Mouse (Mus musculus): Measurements from ENCODE around the gene Tjp1. TPM values are rescaled to one million over a fixed set of nuclear protein-coding genes. Genes with fewer than 3 reads are reported as not detected.

Tjp1 gene
- total RNA-seq, 4 experiments from 2014 or later: 16.4 to 20.4 (median 18.6) TPM

DNA sequence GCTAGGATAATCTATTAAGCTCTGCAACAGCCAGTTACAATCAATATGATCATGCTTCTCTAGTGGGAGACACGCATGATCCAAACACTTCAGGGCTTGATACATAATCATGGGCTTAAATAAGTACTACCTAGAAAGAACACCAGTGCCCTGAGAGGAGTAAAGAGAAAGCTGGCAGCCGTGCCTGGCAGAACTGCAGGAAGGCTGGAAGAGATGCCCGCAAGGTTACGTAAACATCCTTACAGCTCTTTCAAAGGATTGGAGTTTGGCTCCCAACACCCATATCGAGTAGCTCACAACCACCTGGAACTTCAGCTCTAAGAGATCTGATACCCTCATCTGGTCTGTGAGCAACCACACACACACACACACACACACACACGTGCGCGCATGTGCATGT lies 167.8 kb downstream of the Tjp1 start:
- DNase-seq (ENCODE audit: low spot score in 2 of 2): peak; percentile 37 to 55

DNA sequence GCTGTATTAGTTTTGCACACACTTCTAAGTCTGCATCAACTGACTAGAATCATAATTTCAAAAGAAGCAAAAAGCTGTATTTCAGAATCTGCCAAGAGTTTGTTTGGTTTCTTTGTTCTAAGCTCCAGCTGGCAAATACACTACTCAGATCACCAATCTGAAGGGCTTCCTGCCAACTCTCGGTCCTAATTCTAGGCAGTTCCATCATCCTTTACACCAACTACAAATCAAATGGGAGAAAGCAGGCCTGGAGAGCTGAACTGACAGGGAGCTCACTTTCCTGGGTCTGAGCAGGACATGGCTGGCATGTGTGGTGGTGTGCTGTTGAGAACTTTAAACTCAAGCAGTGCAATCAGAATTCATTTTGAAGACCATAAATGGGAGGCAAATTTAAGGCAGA lies 170.0 kb downstream of the Tjp1 start:
- DNase-seq (ENCODE audit: low spot score in 2 of 2): no peak

DNA sequence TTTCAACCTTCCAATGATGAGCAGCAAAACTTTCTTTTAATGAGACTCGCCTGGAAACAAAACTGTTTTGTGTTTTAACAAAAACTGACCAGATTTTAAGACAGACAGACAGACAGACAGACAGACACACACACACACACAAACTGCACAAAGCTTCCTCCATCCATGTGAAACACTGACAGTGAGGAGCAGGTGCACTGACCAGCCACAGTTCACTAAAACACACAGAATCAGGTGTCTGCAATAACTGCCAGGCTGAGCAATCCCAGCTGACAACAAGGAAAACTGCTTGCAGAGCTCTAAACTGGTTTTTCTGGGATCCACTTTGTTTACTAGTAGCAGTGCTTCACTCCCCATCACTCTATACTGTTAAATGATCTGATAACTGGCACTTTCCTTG lies 171.4 kb downstream of the Tjp1 start:
- no peak for DNase-seq (ENCODE audit: low spot score in 2 of 2)

DNA sequence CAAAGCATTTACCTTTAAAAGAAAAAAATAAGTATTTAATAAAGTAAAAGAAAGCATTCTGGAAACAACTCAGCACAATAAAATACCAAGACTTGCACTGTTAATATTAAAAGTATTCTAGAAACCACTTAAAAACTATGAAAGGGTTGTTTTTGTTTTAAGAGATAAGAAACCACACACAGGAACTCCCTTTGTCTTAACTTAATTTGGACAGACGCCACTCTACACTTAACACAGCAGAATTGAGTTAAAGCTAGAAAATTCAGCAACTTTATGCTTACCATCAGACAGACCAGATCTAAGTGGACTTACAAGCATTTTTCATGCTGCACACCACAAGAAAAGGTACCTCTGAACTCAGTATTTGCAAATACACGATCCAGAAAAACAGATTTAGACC lies 172.7 kb downstream of the Tjp1 start:
- no peak for DNase-seq (ENCODE audit: low spot score in 2 of 2)

DNA sequence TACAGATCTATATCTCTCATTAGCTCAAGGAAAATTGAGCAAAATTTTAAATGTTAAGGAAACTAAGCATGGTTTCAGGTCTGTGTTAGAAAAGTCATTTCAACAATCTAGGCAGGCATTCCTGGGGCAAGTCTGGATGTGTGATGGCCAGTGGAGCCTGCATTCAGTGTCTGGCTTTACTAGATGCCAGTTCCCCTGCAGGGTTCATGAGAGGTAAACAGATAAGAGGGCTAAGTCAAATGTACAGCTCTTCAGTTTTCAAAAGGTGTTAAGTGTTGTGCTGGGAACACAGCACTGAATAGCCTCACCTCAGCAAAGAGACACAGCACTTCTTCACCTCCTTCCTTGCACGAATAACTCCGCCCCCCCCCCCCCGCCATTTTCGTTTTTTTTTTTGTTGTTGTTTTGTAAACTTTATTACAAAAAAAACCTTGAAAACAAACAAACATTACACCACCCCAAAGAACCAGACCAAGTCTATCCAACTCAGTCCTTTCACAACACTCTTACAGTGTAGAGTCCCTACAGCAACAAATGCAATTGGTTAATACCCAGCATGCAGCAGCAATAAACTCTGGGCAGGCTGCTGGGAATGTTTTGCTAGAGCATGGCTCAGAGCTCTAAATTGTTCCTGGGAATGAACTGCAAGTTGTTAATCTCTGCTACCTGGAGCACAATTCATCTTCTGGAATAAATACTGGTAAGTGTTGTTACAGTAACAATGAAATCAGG lies 177.1 kb downstream of the Tjp1 start:
- DNase-seq (ENCODE audit: low spot score in 2 of 2): no peak

DNA sequence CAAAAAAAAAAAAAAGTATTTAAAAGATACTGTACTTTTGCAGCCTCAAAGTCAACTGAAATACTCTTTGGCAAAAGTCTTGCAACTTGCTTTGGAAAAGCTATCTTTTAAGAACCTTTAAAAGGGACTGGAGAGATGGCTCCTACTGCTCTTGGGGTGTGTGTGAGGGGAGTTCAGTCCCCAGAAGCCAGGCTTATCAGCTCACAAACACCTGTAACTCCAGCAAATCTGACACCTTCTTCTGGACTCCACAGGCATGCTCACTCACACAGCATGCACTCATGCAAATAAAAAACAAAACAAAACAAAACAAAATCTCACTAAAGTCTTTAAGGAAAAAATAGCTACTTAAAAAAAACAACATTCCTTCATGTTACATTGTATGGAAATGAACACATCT lies 179.0 kb downstream of the Tjp1 start:
- no peak for DNase-seq (ENCODE audit: low spot score in 2 of 2)

DNA sequence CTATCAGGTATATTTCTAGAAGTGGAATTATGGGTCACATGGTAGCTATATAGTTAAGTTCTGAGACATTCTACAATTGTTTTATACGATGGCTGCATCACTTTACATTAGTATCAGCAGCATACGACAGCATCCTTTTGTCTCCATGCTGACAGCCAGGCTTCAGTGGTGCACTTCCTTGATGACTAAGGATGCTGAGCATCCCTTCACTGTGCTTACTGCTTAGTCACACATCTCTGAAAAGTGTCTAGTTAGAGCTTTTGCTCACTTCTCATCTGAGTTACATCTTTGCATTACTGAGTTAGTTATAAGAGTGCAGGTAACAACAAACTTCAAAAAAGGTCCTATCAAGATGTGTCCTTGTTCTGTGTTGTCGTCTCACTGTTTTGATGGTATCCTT lies 182.3 kb downstream of the Tjp1 start:
- no peak for DNase-seq (ENCODE audit: low spot score in 2 of 2)

DNA sequence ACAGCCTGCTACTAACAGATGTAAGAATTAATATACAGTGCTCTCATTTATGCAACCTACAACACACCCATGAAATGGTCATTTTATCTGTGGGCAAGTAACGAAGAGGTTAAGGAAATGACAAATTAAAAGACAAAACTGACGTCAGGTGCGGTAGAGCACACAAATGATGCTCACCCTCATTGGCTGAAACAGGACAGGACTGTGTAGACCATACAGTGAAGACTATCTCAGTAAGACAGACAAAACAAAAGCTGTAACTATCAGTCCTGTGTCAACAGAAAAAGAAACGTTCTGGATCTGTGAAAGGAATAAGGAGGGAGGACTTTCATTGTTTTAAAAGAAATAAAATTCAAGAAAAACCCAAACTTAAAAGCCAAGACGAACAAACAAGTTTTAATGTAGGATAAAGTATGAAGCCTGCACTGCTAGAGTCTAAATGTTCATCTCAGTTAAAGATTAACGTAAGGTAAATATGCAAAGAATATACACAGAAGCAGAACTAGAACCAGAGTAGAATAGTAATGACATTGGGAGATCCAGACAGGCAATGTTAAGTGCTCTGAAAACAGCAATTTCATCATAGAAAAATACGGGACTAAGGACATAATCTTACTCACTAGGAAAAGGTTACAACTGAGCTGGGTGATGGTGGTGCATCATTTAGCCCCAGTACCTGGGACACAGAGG lies 189.9 kb downstream of the Tjp1 start:
- DNase-seq (ENCODE audit: low spot score in 2 of 2): no peak

DNA sequence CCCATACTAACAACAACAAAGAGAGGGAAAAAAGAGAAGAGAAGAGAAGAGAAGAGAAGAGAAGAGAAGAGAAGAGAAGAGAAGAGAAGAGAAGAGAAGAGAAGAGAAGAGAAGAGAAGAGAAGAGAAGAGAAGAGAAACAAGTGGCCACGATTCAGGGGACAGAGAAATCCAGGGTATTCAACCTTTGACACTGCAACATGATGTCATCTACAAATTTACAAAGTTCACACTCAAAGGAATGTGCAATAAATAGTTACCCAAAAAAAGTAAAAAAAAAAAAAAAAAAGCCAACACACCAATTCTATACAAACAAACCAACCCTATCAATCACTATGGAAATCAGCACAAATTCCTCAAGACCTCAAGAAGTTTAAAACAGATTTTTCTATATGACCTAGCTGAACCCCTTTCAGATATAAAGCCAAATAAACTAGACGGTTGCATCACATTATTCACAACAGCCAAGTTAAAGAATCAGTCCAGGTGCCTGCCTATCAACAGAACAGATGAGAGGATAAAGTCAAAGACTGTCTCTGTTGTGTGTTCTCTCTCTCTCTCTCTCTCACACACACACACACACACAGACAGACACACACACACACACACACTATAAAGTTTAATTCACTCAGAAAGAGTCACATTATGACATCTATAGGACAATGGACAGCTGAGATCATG lies 194.4 kb downstream of the Tjp1 start:
- no peak for DNase-seq (ENCODE audit: low spot score in 2 of 2)

DNA sequence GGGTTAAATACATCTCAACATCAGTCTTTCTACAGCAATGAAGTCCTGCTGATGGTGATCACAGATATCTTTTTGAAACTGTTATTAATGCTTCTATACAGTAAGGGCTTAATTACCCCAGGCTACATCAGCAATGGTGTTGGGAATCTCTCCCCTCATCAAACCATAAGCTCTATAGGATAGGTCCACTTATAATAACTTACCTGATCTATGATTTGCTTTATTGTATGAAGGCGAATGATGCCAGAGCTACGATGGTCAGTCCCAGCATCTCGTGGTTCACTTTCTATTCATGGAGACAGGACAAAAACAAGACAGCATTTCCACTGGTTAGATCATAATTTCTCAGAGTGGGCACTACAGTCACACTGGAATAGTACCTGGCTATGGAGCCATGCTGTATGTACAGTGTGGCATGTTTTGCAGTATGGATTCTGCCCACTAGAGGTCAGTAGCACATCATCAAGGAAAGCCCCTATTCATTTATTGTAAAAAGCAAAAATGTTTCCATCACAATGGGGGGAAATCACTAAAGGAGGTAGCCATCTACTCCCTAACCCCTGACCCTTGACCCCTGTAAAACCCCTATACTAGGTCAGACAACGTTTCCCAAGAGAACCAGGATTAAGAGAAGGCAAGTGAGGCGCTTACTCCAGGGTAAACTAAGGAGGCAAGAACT lies 208.4 kb downstream of the Tjp1 start:
- DNase-seq (ENCODE audit: low spot score in 2 of 2): peak; percentile 12 to 22

DNA sequence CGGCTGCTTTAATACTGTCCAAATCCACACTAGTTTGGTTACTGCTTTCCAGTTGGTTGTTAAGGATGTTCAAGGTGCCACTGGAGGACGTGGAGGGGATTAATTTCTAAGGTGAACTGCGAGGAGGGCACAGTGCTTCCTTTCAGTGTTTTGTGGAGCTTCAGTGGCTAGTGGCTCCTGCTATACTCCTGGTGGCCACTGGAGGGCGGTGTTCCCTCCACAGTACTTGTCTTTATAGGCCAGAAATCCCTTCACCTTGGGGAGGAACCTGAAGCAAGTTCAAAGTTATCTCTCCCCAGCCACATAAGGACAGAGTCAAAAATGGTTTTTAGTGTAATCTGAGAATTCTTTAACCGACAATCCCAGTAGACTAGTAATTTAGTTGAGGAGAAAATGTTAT lies 210.2 kb downstream of the Tjp1 start:
- peak; percentile 13 to 22 for DNase-seq (ENCODE audit: low spot score in 2 of 2)

DNA sequence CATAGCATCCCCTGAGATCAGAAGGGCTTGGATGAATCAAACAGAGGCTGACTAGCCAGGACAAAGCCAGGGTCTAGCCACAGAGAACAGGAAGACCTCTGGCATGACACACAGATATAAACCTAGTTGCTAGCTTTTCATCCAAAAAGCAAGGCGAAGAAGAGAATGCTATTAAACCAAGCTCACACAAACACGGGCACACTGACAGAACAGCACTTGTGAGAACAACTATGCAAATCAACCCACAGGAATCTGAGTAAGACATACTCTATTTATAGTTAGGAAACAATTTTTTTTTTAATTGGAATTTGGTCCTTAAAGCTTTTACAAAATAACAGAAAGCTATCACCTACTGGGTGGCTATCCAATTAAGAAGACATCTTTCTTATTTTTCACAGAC lies 212.4 kb downstream of the Tjp1 start:
- no peak for DNase-seq (ENCODE audit: low spot score in 2 of 2)

DNA sequence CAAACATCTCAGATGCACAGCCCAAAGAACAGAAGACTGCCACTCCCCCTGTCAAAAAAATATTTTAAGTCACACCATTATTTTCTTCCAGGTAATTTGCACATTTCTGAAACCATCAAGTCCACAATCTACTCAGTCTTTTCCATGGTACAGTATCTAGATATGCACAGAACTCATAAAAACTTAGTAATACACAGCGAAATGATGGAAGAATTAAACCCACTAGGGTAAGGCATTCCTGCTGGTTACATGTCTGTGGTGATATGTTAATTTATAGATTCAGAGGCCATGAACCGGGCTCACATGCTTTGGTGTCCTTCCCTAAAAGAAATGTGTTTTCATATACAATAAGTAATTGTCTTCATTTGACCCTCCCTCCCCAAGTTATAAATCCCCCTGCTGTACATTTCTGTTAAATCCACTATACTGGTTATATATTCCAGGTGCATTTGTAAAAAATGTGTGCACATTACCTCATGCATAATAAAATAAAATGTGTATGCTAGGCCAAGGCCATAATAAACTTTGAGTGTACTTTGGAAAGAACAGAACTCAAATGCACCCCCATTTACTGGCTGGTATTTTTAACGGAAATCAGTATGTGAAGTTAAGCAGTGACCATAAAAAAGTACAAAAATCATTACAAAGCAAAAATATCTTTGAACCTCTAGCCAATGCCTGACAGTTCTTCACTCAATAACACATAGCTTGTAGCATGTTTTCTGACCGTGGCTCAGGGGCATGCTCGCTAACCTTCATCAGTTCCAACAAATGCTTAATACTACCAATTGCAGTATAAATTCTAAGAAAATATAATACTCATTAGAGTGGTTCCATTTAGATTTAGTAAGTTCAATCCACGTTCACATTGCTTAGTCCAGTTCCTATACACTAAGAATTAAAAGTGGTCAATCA lies 230.6 kb downstream of the Tjp1 start:
- no peak for DNase-seq (ENCODE audit: low spot score in 2 of 2)

DNA sequence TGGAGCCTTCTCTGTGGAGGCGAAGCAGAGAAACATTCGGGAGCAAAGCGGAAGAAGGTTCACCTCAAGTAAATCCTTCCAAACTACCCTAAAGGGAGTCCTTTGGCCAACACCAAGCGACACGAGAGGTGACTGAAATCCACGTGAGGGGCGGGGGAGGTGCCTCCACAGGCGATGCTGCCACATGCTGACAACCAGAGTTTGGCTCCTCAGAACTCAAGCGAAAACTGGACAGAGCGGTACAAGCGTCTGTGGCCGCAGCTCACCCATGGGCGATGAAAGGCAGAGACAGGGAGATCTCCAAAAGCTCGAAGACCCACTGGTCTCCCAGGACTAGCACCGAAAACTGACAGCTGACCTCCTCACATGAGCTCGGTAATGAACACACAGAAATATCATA lies 244.7 kb downstream of the Tjp1 start:
- DNase-seq (ENCODE audit: low spot score in 2 of 2): no peak

DNA sequence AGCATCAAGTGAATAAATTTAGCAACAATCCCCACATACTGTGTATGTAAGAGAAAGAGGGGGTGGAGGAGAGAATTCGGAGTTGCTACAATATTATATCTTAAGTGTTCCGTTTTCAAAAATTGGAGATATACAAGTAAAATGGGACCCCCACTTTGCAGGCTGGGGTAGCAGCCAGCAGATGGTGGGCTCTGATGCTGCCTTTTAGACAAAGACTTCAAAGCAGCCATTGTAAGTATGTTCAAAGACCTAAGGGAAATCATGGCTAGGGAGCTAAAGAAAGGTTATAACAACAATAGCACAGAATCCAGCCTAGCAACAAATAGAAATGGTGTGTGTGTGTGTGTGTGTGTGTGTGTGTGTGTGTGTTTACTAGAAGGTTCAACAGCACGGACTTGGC lies 245.6 kb downstream of the Tjp1 start:
- no peak for DNase-seq (ENCODE audit: low spot score in 2 of 2)

DNA sequence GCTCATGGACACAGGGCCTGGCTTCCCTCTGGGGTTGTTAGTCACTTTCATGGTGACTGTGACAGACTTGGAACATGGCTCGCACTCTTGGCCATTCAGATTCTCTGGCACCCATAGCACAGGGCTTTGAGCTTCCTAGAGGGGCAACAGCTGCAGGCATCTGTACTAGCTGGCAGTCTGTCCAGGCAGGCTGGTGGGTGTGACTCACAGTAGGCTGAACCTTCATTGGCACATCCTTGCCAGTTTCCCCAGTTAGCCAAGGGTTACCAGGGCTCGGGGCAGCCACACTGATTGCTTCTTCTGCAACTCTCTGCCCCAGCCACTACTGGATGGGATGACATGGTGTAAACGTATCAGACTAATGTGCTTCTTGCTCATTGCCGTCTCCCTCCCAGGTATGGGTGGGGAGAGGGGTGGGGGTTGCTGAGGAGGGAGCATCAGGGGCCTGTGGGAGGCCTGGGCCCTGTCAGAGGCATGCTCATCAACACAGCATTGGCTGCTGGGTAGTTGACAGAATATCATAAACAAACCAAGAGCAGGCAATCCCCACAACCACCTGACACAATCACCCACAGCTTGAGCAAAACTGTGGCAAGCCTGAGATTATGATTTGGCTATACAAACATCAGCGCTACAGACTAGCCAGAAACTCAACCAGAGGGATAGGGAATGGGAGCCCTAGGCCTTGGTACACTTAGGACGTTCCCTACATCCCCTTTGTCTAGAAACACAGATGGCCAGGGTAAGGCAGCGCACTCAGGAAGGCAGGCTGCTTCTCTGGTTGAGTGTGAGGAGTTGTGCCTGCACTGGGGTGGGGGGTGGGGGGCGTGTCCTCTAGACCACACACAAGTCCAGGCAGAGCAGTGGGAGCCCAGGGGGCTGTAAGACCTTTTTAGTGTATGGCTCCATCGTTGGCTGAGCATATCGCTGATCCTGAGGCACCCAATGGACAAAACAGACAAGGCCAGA lies 246.4 kb downstream of the Tjp1 start:
- DNase-seq (ENCODE audit: low spot score in 2 of 2): no peak

DNA sequence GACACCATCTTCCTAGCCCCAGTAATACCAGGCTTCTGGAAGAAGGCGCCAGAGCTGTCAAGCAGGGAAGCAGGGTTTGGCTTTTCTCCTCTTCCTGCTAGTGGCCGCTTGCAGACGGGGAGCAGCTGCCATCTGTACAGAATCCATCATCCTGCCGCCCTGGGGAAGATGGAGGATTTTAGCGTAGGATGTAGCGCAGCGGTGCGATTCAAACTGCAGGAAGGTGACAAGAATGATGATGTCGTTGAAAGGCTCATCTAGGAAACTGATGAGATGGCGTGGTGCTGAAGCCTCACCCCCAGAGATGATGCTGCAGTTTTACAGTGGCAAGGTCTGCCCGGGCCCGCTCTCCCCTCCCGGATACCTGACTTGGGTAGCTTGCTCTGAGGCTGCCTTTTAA lies 248.3 kb downstream of the Tjp1 start:
- DNase-seq (ENCODE audit: low spot score in 2 of 2): no peak

DNA sequence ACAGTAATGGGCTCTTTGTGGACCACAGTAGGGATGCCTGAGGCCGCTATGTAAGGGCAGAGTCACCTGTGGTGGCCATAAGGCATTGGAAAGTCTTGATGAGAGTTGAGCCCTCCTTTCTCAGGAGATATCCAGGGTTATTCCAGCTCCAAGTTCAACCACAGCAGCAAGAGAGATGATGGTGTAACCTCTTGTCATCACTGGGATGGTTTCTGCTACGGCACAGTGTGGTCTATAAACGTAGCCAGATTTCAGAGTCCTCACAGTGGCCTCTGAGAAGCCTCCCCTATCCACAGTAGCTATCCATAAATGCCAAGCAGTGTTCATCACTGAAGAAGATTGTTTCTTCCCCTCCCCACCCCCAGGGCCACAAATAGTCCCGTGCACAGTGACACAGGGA lies 251.8 kb downstream of the Tjp1 start:
- DNase-seq (ENCODE audit: low spot score in 2 of 2): no peak

DNA sequence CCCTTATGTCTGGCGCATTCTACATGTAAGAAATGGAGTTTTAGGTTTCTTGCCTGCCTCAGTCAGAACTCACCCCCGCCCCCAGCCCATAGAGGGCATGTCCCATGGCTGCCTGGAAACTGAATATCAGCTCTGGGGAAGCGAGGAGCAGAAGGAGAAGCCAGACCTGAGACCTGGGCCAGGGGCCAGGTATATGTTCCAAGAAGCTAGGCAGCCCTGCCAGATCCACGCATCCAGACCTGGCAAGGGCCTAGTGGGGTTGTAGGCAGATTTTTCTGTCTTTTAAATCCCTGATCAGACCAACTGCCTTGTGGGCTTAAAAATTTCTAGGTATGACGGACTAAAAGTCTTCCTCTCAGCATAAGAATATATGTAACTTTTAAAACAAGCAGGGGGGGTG lies 253.4 kb downstream of the Tjp1 start:
- no peak for DNase-seq (ENCODE audit: low spot score in 2 of 2)

DNA sequence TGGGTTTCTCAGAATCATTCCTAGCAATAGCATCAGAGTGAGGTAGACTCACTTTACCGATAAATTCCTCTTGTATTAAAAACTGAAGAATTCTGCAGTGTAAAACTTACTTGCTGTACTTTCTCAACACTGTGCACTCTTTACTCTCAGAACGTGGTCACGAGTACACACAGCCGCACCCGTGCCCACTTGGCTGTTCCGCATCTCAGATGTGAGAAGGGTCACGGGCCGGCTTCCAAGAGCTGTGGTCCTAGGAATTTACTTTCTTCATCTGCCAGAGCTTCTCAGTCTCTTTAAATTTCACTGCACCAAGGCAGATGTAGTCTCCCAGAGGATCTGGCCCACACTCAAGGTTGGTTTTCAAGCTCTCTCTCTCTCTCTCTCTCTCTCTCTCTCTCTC lies 277.9 kb downstream of the Tjp1 start:
- DNase-seq (ENCODE audit: low spot score in 2 of 2): no peak
